Mouse (Mus musculus) spleen, adult 2 months (tissue): ENCODE data around the gene Palmd.

Experiments
- CTCF ChIP-seq: fragments of 200-500 bp; IDR thresholded peaks from 2 replicates; pipeline ENCODE4 v1.5.1; 2011; ENCODE audit warnings: mild to moderate bottlenecking, inconsistent platforms; ENCODE audit not compliant: insufficient read depth, insufficient read length, insufficient replicate concordance; ENCODE audit errors: extremely low read depth
- POLR2A ChIP-seq: fragments of 200-500 bp; IDR thresholded peaks from 2 replicates; pipeline ENCODE4 v1.6.1; 2011; ENCODE audit warnings: low read depth, low read length, inconsistent platforms

DNA sequence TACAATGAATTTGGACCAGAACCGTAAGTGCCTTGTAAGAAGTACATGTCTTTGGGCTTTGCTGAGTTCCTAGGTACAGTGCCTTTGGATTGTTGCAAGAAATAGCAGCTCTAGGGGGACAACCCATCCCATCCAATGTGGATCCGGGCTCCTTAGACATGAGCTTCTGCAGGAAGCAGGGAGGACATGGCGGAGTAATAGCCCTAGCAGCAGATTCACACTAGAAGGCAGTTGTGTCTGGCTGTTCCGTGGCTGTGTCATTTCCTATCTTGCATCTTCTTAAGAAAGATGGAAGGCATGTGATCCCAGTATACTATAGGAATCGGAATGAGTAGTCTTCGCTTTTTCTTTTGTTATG is 76.6 kb downstream of the Palmd start:
- TF ChIP-seq POLR2A: no peak
- TF ChIP-seq CTCF: no peak
